Mouse (Mus musculus) kidney, adult 2 months (tissue): ENCODE data around the gene Tcf7.

Experiments used
- CTCF ChIP-seq: fragments of 200-500 bp; conservative IDR thresholded peaks from 2 replicates; pipeline ENCODE4 v1.5.1; 2011; ENCODE audit warnings: low read depth, mild to moderate bottlenecking, control low read depth, low read length, moderate library complexity, mixed read lengths; ENCODE audit not compliant: insufficient read depth, insufficient read length
- POLR2A ChIP-seq: fragments of 200-500 bp; IDR thresholded peaks from one replicate; pipeline ENCODE4 v1.6.1; 2011; ENCODE audit warnings: low read depth, low read length, control low read depth

DNA sequence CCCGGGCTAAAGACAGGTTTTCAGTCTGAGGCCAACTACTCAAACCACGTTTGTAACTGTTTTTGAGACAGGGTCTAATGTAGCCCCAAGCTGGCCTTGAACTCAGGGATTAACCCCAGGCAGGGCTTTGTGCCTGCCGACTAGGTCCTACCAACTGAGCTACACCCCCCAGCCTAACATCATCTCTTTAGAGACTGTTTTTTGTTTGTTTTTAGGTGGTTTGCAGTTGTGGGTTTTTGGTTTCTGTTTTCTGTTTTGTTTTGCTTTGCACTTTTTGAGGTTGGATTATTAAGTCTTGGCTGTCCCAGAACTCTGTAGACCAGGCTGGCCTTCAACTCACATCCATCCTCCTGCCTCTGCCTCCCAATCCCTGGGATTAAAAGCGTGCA lies 8.9 kb downstream of the Tcf7 start:
- no peak for TF ChIP-seq CTCF
- TF ChIP-seq POLR2A, result no peak
